Mouse (Mus musculus) thymus, adult 2 months (tissue): ENCODE data around the gene Efnb3.

Source experiments
- CTCF ChIP-seq: fragments of 200-500 bp; IDR thresholded peaks from 2 replicates; pipeline ENCODE4 v1.5.1; 2012; ENCODE audit warnings: mild to moderate bottlenecking, control low read depth, low read length, moderate library complexity, borderline replicate concordance; ENCODE audit not compliant: control insufficient read depth, poor library complexity, insufficient read depth; ENCODE audit errors: extremely low read depth
- POLR2A ChIP-seq: fragments of 200-500 bp; IDR thresholded peaks from 2 replicates; pipeline ENCODE4 v1.6.1; 2012; ENCODE audit warnings: mild to moderate bottlenecking, low read length, control low read depth, moderate library complexity; ENCODE audit not compliant: control insufficient read depth, poor library complexity, insufficient read depth; ENCODE audit errors: extremely low read depth

DNA sequence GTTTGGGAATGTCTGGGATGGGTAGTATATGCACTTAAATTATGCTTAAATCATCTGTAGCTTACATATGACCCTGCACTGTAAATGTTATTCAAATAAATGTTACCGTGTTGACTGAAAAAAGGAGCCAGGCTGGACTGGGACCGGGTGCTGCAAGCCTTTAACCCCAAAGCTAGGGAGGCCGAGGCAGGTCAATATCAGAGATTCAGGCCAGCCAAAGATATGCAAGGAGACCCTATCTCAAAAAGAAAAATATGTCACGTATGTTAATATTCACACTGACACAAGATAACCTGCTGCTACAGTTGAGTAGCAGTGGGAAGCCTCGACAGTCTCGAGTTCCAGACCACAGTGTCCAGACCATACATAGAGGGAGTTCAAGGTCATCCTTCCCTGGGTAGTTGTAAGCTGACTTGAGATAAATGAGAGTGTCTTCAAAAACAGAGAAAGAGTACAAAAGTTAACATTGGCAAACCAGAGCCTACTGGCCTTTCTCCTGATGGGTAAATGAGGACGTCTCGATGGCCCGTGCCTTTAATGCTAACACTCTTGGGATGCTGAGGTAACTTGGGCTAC lies 22.3 kb upstream of the Efnb3 start:
- TF ChIP-seq CTCF (no peak), POLR2A (no peak)
